Mouse (Mus musculus): Measurements from ENCODE around the gene Ndufs5. TPM values are rescaled to one million over a fixed set of nuclear protein-coding genes. Genes with fewer than 3 reads are reported as not detected.

Ndufs5 gene
- total and polyA plus RNA-seq, 3 experiments: 121 to 213 (median 174) TPM

- no peak overlapping the region for H3K4me3 ChIP-seq (replicated peaks in 1 of 3; ENCODE audit: low read depth in 2 of 3, low read length in 2 of 3, poor library complexity in 1 of 3)
- H3K4me1 ChIP-seq (ENCODE audit: control insufficient read depth in 1 of 2, insufficient read depth in 2 of 2): peaks cover 4 to 42% of the 10 kb centered on the region in 2 experiments; a peak in 3 of 4 replicates
- dilution Hi-C loops (cut with MboI; ENCODE audit: extremely low pct_ligation_motif_present, extremely low pct_unique_long_range_greater_than_20kb, low sequenced_read_pairs) (no loop called here), in situ Hi-C loops (cut with MboI; ENCODE audit: low pct_ligation_motif_present, low pct_unique_long_range_greater_than_20kb, low sequenced_read_pairs) (no loop called here)
- H3K27me3 ChIP-seq (replicated peaks): no peaks in the 10 kb centered on the region
- H3K4me2 ChIP-seq (ENCODE audit: insufficient read depth, low read depth, poor library complexity, severe bottlenecking): no peak overlapping the region
- H3K9me3 ChIP-seq (replicated peaks; ENCODE audit: low read length): no peaks in the 10 kb centered on the region
- no peaks in the 10 kb centered on the region for H3K79me2 ChIP-seq (replicated peaks; ENCODE audit: control insufficient read depth, extremely low read depth, insufficient read depth, poor library complexity, severe bottlenecking)
- no peak for TF ChIP-seq UBTF (IDR thresholded peaks at IDR 0.05; ENCODE audit: low read depth, low read length)
- TF ChIP-seq MXI1 (IDR thresholded peaks at IDR 0.05; ENCODE audit: low read depth, low read length): no peak
- no peak for TF ChIP-seq TBP (conservative IDR thresholded peaks at IDR 0.05; ENCODE audit: low read depth, low read length)
- TF ChIP-seq EP300 (IDR thresholded peaks at IDR 0.05; ENCODE audit: low read length): no peak
- no peak for TF ChIP-seq JUND (conservative IDR thresholded peaks at IDR 0.05; ENCODE audit: low read depth, low read length)
- TF ChIP-seq SMC3 (IDR thresholded peaks at IDR 0.05; ENCODE audit: low read depth, low read length): no peak
- TF ChIP-seq HCFC1 (IDR thresholded peaks at IDR 0.05; ENCODE audit: low read depth, low read length): no peak
- TF ChIP-seq MAX (IDR thresholded peaks at IDR 0.05; ENCODE audit: low read length): no peak
- TF ChIP-seq GABPA (IDR thresholded peaks at IDR 0.05; ENCODE audit: insufficient replicate concordance, low read depth, low read length): no peak
- TF ChIP-seq CHD1 (IDR thresholded peaks at IDR 0.05; ENCODE audit: low read depth, low read length): no peak
- no peak for TF ChIP-seq CHD2 (IDR thresholded peaks at IDR 0.05; ENCODE audit: low read length)
- TF ChIP-seq ELF1 (IDR thresholded peaks at IDR 0.05; ENCODE audit: low read depth, low read length): no peak
- no peak for TF ChIP-seq RCOR1 (conservative IDR thresholded peaks at IDR 0.05; ENCODE audit: low read depth, low read length)
- TF ChIP-seq E2F4 (IDR thresholded peaks at IDR 0.05; ENCODE audit: insufficient replicate concordance, low read depth, low read length): no peak
- no peak for TF ChIP-seq SIN3A (IDR thresholded peaks at IDR 0.05; ENCODE audit: low read length)
- no peak for TF ChIP-seq JUN (IDR thresholded peaks at IDR 0.05; ENCODE audit: insufficient read depth, low read depth, low read length)
- no peak for TF ChIP-seq CTCF (conservative IDR thresholded peaks at IDR 0.05 in 1 of 2, IDR thresholded peaks at IDR 0.05 in 1 of 2; ENCODE audit: low read depth in 2 of 2, low read length in 2 of 2)
- no peak for TF ChIP-seq ZMIZ1 (IDR thresholded peaks at IDR 0.05; ENCODE audit: low read depth, low read length)
- no peak for TF ChIP-seq TCF12 (IDR thresholded peaks at IDR 0.05; ENCODE audit: low read depth, low read length)
- no peaks in the 10 kb centered on the region for H3K36me3 ChIP-seq (replicated peaks in 1 of 2; ENCODE audit: control insufficient read depth in 1 of 2, insufficient read depth in 1 of 2, low read length in 1 of 2)
- no peak for DNase-seq (ENCODE audit: extremely low read depth)
- no peak overlapping the region for H3K9ac ChIP-seq (ENCODE audit: insufficient read depth, low read depth)
- no peak overlapping the region for H3K27ac ChIP-seq (ENCODE audit: insufficient read depth, low read depth)
Measured at GRCm38 (mm10) chr4:123669696-123670095, 48.3 kb downstream of the Ndufs5 start.

DNA sequence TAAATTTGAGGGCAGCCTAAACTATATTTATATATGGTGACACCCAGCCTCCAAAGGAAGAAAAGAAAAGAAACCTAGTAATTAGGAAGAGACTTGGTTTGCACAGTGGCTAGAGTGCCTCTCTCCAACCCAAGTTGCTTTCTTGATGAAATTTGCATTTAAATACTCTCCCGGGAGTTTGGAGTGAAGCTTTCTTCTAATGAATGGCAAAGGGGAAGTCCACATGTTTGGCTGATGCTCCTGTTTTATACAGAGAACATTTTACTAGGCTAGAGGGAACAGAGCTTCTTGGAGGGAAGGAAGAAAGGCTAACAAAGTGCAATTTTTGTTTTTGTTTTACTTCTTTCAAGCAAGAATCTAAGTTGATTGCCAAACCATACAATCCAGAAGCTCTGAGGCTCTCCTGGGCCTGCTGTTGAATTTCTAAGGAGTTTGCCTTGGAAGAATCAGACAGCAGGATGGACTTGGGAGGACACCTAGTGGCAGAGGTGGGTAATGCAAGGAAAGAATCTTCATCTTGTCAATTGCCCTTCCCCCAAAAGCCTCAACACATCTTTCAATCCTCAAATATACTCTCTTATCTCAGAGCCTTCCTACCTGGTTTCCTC lies 50.6 kb downstream of the Ndufs5 start:
- H3K4me3 ChIP-seq (replicated peaks in 1 of 3; ENCODE audit: low read depth in 2 of 3, low read length in 2 of 3, poor library complexity in 1 of 3): no peak overlapping the region
- H3K9me3 ChIP-seq (replicated peaks; ENCODE audit: low read length): no peaks in the 10 kb centered on the region
- peak; percentile 71 for DNase-seq (ENCODE audit: extremely low read depth)
- dilution Hi-C loops (cut with MboI; ENCODE audit: extremely low pct_ligation_motif_present, extremely low pct_unique_long_range_greater_than_20kb, low sequenced_read_pairs) (no loop called here), in situ Hi-C loops (cut with MboI; ENCODE audit: low pct_ligation_motif_present, low pct_unique_long_range_greater_than_20kb, low sequenced_read_pairs) (no loop called here)
- H3K27me3 ChIP-seq (replicated peaks): no peaks in the 10 kb centered on the region
- TF ChIP-seq MEF2A (IDR thresholded peaks at IDR 0.05; ENCODE audit: borderline replicate concordance, low read depth, low read length) (0 out of 2 replicates have a peak, but pooled peaks have one; percentile 17), SMC3 (IDR thresholded peaks at IDR 0.05; ENCODE audit: low read depth, low read length) (peak; percentile 83), MAX (IDR thresholded peaks at IDR 0.05; ENCODE audit: low read length) (no peak), E2F4 (IDR thresholded peaks at IDR 0.05; ENCODE audit: insufficient replicate concordance, low read depth, low read length) (no peak), JUND (conservative IDR thresholded peaks at IDR 0.05; ENCODE audit: low read depth, low read length) (no peak), PAX5 (IDR thresholded peaks at IDR 0.05; ENCODE audit: low read length) (no peak), CTCF (conservative IDR thresholded peaks at IDR 0.05 in 1 of 2, IDR thresholded peaks at IDR 0.05 in 1 of 2; ENCODE audit: low read depth in 2 of 2, low read length in 2 of 2) (peak; percentile 94), CHD2 (IDR thresholded peaks at IDR 0.05; ENCODE audit: low read length) (peak; percentile 75), RAD21 (IDR thresholded peaks at IDR 0.05; ENCODE audit: low read depth, low read length) (peak; percentile 97), ZC3H11A (IDR thresholded peaks at IDR 0.05; ENCODE audit: low read depth, low read length) (peak; percentile 5; the same call in 1 of the 2 replicates), IRF4 (IDR thresholded peaks at IDR 0.05; ENCODE audit: low read depth, low read length) (peak; percentile 47; the same call in 1 of the 2 replicates), SIN3A (IDR thresholded peaks at IDR 0.05; ENCODE audit: low read length) (0 out of 2 replicates have a peak, but pooled peaks have one; percentile 42), BHLHE40 (IDR thresholded peaks at IDR 0.05; ENCODE audit: low read depth, low read length) (no peak)
- H3K79me2 ChIP-seq (replicated peaks; ENCODE audit: control insufficient read depth, extremely low read depth, insufficient read depth, poor library complexity, severe bottlenecking): no peaks in the 10 kb centered on the region
- H3K4me2 ChIP-seq (ENCODE audit: insufficient read depth, low read depth, poor library complexity, severe bottlenecking): peak overlapping the region; percentile 43; the same call in 1 of the 2 replicates
- H3K36me3 ChIP-seq (replicated peaks in 1 of 2; ENCODE audit: control insufficient read depth in 1 of 2, insufficient read depth in 1 of 2, low read length in 1 of 2): no peaks in the 10 kb centered on the region
- H3K27ac ChIP-seq (ENCODE audit: insufficient read depth, low read depth): no peak overlapping the region
- H3K4me1 ChIP-seq (ENCODE audit: control insufficient read depth in 1 of 2, insufficient read depth in 2 of 2): peaks cover 8 to 56% of the 10 kb centered on the region in 2 experiments; a peak in 3 of 4 replicates
- no peak overlapping the region for H3K9ac ChIP-seq (ENCODE audit: insufficient read depth, low read depth)
